Mouse (Mus musculus) olfactory bulb, adult 2 months (tissue): Measurements from ENCODE around the gene Atp5l.

Experiments used
- CTCF ChIP-seq: fragments of 200-500 bp; IDR thresholded peaks from 2 replicates; pipeline ENCODE4 v1.5.1; 2012; ENCODE audit warnings: low read depth, mild to moderate bottlenecking, low read length, moderate library complexity; ENCODE audit not compliant: insufficient read depth
- POLR2A ChIP-seq: fragments of 200-500 bp; IDR thresholded peaks from 2 replicates; pipeline ENCODE4 v1.6.1; 2012; ENCODE audit warnings: mild to moderate bottlenecking, low read depth, low read length, moderate library complexity; ENCODE audit not compliant: insufficient read depth

DNA sequence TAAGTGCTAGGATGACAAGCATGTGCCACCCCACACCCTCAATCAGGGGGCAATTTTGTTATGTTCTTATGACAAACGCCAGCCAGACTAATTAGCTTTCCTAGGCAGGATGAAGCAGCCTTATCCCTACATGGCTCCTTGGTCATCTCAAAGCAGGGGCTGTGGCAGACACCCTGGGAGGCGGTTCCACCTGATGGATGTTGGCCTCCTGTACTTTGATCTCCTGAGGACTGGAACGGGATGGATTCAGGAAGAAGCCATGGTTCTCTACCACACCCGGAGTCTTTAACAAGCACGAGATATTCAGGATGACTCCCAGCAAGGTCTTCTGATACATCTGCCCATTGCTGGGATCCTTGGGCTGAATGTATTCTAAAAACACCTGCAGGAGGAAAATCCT lies 27.3 kb upstream of the Atp5l start:
- TF ChIP-seq POLR2A (no peak), CTCF (no peak)
